Mouse (Mus musculus) lung, adult 2 months (tissue): Measurements from ENCODE around the gene Wdr37.

Experiments used
- CTCF ChIP-seq: fragments of 200-500 bp; IDR thresholded peaks from 2 replicates; pipeline ENCODE4 v1.5.1; 2011; ENCODE audit warnings: mild to moderate bottlenecking, low read length, control low read depth; ENCODE audit not compliant: insufficient read depth
- POLR2A ChIP-seq: fragments of 200-500 bp; IDR thresholded peaks from 2 replicates; pipeline ENCODE4 v1.6.1; 2011; ENCODE audit warnings: low read depth, mild to moderate bottlenecking, control low read depth, low read length, borderline replicate concordance; ENCODE audit errors: extremely low read depth

DNA sequence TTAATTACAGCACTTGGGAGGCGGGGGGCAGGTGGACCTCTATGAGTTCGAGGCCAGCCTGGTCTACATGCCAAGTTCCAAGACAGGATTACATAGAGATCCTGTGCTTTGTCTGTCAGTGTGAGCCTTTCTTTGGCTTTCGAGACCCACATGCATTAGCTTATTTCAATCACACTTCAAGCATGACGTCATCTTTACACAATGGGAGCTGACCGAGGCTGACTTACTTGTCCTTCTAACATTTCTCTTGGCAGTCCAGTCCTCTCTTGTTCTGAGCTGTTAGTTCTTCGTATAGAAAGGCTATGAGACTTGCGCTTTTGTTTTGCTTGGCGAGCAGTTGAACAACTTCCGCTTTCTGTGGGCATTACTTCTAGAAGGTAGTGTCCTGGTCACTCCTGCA, 10.8 kb downstream of the Wdr37 start:
- TF ChIP-seq POLR2A (no peak), CTCF (no peak)
